Mouse (Mus musculus) left cerebral cortex, adult 18-20 months (tissue): ENCODE data around the gene Usp13. TPM values are rescaled to one million over a fixed set of nuclear protein-coding genes. Genes with fewer than 3 reads are reported as not detected.

Experiments
- DNase-seq, 2 experiments: peaks; one replicate each; pipeline ENCODE4 v3.0.0; 2021 to 2022; ENCODE audit warnings: low spot score in 2 of 2, mixed read lengths in 1 of 2
- total RNA-seq, 2 experiments: library from RNA; stranded (reverse); gene quantifications; 2 replicates each; pipeline ENCODE4 v1.2.3; 2021

Usp13 gene
- total RNA-seq, 2 experiments from 2014 or later, result 30.0 to 31.9 TPM

DNA sequence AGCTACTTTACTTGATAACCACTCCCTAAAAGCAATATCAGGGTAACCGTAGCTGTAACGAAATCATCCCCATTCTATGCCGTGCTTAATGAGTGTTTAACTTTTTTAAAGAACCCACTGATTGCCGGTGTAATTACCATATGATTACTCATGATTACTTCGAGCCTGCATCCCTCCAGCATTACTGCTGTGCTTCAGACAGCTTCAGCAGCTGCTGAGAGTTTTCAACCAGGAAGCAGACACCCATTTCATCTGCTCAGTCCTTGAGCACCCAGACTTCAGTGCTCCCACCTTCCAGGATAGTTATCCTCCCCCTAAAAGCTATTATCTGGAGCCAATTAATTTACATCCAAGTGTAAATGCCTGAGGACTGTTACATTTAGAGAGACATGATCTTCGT lies 106.8 kb downstream of the Usp13 start:
- DNase-seq, result no peak

DNA sequence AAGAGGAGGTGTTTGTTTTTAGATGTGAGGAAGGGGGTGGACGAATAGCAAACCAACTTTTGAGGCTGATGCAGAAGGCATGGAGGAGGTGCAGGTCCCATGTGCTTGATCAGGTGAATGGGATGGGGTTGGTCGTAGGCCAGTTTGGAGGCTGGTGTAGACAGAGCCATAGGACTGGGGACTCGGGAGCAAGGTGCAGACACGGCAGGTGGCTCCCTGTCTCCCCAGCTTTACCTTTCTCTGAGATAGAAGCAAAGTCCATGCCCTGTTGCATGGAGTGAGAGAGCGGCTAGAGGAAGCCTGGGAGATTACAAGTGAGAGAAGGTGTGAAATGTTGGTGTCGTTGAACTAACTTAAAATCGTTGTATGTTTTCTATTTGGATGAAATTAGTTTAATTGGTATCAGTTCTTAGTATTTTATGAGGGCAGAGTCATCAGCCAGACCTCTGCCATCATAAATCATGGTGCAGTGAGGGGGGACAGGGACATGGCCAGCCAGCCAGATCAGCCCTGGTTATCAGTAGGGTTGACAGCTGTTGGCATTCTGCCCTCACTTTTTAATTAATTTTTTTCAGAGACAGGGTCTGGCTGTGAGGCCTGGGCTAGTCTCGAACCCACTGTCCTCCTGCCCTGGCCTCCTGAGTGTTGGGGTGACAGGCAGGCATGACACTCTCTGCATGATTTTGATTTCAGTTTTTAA lies 122.6 kb downstream of the Usp13 start:
- no peak for DNase-seq

DNA sequence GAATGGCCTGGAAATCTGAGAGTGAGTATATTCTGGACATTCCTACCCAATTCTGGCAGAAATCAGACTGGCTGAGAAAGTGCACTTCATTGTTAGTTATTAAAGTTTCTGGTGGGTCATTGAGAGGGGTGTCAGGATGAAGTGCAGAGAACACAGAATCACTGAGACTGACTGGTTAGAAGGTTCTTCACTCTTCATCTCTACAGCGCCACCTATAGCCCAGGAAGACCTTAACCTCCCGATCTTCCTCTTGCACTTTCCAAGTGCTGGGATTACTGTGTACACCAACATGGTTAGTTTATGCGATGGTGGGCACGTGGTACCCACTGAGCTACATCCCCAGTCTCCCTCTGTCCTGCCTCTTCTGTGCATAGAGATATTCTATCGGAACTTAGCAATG lies 130.1 kb downstream of the Usp13 start:
- no peak for DNase-seq

DNA sequence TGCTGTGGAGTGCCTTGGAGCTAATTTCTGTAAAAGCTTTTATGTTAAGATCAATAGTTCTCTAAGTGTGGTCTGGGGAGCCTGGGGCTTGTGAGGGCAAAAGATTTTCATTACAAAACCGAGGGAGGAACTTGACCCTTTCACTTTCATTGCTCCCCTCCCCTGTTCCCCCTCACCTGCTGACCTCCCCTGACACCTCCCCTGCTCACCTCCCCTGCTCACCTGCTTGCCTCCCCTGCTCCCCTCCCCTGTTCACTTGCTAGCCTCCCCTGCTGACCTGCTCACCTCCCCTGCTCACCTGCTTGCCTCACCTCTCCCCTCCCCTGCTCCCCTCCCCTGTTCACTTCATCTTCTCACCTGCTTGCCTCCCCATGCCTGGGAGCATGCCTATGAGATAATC lies 134.0 kb downstream of the Usp13 start:
- DNase-seq, result no peak

DNA sequence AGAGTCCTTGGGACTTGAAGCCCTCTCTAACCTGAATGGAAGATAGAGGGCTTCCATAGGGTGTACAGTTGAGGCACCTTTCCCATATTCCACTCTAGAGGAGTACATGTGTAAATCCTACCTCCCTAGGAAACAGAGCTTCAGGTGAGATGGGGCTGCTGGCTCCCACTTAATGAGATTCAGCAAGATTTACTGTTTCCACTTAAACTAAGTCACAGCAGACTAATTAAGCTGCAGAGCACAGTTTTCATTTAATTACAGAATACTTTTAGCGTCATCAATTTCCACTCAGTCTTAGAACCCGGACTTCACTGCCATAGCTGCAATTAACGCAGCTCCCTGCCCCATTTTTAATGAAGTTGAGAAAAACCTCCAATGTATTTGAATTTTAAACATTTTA lies 144.1 kb downstream of the Usp13 start:
- DNase-seq, result no peak

DNA sequence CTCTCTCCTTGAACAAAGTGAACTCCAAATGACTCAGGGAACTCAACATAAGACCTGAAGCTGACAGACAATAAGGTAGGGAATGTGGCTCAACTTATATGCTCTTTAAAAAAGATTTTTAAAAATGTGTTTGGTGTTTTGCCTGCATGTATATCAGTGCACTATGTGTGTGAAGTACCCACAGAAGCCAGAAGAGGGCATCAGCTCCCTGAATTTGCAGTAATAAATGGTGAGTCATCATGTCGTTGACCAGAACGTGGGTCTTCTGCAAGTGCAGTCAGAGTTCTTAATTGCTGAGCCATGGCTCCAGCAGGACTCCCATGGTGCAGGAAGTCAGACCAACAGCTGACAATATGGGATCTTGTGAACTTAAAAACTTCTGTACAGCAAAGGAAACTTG lies 148.2 kb downstream of the Usp13 start:
- no peak for DNase-seq

DNA sequence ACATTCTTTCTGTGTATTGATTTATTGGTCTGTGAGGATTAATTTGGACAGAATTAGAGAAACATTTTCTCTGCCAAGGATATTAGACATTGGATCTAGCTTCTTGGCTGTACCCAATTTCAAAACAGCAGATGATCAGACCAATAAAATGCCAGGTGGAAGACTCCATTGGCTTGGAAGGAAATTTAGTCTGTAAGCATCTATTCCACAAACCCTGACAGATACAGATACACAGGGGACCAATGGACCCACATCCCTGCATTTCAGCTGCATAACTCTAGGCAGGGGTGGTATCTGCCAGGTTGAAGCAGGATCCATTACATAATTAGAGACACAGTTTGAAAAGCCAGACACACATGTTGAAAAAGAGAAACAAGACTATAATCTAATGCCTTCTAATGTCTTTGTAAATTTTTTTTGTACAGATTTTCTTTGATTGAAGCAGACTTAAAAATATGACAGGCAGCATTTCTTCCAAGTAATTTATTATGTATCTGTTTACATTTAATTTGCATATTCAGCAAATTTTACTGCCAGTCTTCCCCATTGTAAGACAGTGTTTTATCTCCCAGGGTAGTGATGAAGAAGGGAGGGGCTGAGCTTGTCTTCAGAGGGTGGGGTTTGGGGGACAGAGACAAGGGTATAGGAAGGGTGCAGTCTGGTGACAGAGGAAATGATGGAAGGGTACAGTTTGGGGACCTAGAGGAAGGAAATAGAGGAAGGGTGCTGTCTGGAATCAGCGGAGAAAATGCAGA lies 151.5 kb downstream of the Usp13 start:
- DNase-seq, result no peak

DNA sequence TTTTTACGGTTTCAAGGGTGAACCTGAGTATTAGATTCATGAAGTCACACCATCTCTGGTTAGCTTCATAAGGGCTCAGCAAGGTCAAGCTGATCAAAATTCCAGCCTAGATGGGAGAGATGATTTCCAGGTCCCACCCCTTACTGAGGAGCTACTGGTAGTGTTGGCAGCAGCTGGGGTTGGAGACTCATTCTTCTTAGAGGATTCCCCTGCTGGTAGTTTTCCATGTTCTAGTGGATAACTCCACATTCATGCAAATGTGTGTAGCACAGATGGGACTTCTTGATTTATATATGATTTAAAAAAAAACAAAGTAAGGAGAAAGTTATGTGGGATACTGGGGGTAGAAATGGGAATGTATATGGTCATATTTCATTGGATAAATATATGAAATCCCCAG lies 152.9 kb downstream of the Usp13 start:
- no peak for DNase-seq

DNA sequence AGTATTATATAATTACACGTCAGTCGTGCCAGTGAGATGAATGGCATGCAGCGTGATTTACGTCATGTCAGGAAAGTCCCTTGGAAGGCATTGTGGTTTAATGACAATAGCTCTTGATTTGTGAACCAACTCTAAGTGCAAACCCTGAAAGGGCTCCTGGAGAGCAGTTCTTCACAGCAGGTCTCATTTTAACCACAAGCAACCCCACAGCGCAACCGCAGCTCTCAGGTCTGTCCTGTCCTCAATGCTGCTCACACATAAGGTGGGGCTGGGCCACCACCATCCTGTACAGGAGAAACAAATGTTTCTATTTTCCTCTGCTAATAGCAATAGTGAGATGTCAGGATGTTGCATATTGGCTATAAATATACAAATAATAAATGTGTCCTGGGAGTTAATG lies 161.9 kb downstream of the Usp13 start:
- no peak for DNase-seq

DNA sequence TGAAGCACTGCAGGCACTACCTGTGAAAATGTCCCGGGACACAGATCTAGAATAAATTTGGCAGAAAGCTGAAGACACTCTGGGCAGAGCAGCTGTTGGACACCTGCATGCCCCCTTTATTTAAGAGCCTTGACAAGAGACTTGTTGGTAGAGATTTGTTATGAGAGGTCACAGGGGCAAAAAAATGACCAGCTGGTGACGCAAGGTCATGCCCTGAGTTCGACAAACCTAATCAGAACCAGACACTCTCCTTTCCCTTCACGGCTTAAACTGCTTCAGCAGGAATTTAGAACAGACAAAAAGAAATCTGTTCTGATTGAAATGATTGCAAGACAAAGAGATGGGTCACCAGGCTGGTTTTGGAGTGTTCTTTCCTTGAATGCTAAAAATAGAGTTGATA lies 162.6 kb downstream of the Usp13 start:
- DNase-seq, result no peak

DNA sequence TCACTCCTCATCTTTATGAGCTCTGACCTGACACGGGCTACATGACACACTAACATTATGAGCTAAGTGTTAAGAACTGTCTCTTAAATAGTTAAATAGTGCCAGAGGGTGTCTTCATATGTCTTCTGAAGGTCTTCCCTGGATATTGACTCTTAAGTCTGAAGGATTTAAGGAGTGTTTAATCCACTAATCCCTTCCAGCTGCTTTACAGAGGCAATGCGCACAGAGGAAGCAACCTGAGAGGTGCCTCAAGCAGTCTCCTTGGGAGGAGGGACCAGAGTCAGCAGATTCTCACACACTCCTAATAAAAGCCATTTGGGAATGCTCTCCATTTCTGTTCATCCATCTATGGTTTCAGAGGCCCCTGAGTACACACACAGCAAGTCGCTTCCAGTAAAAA lies 167.8 kb downstream of the Usp13 start:
- no peak for DNase-seq

Other genes with a start within 250 kb of the Usp13 start
- 10 to 100 TPM; 29.2 to 31.4 TPM for gene Gnb4, start 201.0 kb upstream of the Usp13 start, total RNA-seq
- gene Actl6a, start 111.2 kb upstream of the Usp13 start, total RNA-seq, result 10 to 100 TPM; 14.9 to 15.8 TPM
- 100 to 1,000 TPM; 201 to 213 TPM for gene Ndufb5, start 80.6 kb upstream of the Usp13 start, total RNA-seq
- gene Mrpl47, start 79.9 kb upstream of the Usp13 start, total RNA-seq, result 10 to 100 TPM; 19.4 to 23.0 TPM